Mouse (Mus musculus) embryo, embryonic 9.5 days (tissue): ENCODE measurements around the gene Ankrd33b.

Experiments
- DNase-seq: peaks from one replicate; pipeline ENCODE4 v3.0.0-alpha.2; 2017; ENCODE audit errors: extremely low spot score

Gene Ankrd33b

DNA sequence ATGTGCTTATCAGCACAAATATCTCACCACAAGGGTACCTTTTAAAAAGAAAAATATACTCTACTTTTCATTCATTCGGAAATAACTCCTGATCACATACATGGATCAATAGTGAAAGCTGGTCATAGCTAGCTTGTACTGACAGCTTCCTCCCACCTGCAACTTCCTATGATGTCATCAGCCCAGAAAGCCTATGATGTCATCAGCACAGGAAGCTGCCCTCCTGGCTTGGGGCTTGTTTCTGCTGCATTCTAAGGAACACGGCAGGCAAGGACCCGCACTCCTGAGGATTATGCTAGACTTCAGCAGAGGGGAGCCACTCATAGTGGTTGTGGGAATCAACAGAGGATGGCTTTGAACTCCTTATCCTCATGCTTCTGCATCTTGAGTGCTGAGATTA lies 63.2 kb downstream of the Ankrd33b start:
- no peak for DNase-seq

DNA sequence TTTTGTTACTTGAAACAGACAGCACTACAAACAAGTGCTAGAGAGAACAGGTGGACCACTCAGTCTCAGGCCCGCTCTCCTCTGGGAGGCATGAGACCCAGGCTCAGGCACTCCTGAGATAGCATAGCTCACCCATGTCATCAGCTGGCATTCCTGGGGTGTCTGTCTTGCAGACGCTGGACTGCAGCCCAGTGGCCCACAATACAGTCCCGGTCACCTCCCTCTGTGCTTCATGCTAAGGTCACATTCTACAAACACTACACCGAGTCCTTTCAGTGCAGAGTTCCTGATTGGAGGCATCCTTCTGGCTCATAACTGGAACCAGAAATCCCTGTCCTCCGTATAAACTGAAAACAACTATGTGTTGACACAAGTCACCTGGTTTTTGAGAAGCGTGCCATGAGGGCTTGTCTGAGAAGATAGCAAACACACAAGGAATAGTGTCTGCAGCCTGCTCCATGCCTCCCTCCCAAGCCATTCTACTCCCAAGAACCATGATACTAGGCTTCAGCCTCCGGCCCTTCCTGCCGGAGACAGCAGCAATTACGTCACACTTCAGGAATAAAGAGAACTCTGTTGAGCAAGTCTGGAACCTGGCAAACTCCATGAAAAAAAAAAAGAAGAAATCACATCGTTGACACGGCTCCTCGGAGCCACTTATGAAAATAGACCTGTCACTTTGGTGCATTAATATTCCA lies 65.1 kb downstream of the Ankrd33b start:
- DNase-seq: no peak

GRCm38 (mm10) chr15:31299258-31299917 lies 68.1 kb downstream of the Ankrd33b start:
- DNase-seq: no peak

DNA sequence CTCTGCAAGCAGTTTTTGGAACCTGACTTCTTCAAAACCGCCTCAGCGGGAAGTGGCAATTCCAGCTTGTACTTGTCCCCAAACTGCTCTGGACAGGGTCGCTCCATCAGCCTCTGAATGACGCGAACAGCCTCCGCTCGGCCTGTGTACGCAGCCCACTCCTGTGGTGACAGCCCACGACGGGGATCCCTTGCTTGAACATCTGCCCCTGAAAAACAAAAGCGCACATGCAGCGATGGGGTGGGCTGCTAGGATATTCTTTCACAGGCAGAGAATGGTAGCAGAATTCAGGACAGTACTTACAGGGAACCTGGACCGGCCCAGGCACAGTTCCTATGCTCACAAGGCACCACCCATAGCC lies 69.8 kb downstream of the Ankrd33b start:
- no peak for DNase-seq

DNA sequence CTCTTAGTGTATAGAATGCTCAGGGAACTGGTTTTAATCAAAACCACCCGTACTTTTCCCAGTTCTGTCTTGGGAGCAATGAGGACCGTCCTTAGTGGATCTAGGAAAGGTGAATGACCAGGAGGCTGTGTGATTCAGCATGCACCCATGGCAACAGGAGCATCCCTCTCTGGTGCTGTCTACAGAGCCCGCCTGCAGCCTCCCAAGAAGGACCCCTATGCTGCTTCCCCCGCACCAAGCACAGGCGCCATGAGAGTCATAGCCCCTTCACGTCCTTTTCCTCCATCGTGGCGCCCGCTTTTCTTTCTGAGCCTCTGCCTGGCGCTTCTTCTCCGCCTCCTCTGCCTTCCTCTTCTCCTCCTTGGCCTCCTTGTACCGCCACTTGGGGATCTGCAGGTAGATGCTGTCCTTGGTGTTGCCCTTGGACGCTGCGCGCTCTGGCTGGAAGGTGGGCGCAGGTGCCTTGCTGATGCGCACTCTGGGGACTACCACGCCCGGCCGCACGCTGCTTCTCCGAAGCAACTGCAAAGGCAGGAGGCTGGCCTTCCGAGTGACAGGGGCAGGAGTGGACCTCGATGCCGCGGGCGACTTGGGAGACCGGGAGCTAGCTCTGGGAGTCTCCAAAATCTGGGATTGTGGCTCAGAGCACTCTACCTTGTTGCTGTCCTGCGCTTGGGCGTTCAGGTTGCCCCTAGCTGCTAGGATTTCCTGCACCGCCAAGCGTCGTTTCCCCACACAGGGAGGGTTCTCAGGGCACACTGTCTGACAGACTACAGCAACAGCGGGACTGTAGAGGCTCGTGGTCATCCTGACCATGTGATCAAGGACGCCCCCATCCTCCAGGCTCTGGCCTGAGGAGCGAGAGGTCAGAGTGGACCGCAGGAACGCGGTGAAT lies 70.4 kb downstream of the Ankrd33b start:
- DNase-seq: peak; percentile 22

DNA sequence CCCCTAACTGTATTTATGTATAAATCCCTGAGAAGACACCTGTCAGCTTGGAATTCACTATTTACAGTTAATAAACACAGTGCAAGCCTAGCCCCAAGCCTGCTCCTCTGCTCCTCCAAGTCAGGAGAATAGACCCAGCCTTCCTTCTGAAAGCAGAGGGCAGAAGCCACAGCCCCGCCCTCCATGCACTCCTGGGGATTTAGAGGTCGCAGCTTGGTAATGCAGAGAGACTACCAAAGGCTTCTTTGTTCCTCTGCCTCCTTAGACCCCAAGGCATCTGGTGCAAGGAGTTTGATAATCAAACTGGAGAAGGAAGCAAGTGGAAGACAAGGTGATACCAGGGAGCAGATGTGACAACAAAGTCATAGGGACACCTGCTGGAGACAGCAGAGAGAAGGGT lies 73.2 kb downstream of the Ankrd33b start:
- DNase-seq: no peak

- peak; percentile 24 for DNase-seq
Observed at GRCm38 (mm10) chr15:31292627-31293026, 74.9 kb downstream of the Ankrd33b start.

GRCm38 (mm10) chr15:31285695-31286094 lies 81.8 kb downstream of the Ankrd33b start:
- no peak for DNase-seq

DNA sequence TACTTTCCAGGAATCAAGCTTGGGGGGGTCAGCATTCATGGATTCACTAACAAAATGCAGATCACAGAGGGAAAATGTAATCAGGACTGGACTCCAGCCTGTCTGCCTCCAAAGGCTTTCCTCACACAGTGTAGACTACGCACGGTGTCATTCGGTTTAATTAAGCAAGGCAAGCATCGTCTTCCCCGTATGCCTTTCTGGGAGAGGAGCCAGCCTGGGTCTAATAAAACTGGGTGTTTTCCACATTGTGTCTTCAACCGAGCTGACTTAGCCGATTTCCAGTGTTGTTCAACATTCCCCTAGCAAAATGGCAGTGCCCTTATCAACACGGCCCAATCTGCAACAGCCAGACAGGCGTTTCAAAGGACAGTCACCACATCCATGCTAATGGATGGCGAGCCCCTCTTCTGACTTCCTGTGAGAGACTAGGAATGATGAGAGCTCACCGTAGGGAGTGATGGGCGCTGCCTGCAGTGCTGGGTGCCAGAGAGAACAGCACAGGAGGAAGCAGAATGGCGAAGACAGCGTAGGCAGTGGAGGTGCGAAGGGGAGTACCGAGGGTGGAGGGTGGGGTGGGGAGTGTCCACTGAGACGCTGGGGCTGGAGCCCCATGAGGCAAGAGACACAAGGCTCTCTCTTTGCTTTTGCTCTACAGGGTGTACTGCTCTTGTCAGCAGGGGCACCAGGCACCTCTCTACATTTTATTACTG lies 82.4 kb downstream of the Ankrd33b start:
- DNase-seq: no peak

DNA sequence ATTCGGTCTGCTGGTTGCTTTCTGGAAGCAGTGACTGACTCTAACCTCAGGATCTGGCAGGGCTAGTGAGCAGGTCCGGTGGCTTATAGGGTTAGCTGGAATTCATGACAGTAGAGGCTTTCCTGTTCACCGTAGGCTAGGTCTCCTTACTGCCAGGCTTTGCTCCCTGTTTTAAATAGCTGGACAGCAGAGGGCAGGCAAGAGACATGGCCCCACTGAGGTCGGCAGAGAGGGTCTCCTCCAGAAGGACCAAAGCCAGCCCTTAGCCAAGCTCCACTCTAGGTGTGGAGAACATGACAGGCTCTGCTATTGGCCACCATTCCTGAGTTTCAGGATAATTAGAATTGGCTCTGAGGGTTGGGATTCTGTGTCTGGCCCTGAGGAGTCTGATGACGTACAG lies 83.4 kb downstream of the Ankrd33b start:
- no peak for DNase-seq

DNA sequence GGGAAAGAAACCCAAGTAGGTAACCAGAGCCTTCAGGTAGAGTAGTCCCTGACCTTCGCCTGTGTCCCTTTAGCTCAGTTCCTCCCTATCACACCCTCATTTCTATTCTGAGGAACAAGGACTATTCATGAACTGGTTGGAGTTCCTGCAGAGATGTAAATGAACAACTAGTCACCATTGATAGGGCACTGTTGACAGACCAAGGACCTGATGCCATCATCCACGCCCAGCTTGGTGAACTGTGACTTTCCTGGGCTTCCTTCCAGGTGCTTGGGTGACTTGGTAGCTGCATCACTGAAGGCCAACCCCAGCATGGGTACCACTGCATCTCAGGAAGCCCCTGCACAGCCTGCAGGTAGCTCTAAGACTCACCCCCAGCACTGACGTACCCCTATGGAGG lies 85.2 kb downstream of the Ankrd33b start:
- no peak for DNase-seq

DNA sequence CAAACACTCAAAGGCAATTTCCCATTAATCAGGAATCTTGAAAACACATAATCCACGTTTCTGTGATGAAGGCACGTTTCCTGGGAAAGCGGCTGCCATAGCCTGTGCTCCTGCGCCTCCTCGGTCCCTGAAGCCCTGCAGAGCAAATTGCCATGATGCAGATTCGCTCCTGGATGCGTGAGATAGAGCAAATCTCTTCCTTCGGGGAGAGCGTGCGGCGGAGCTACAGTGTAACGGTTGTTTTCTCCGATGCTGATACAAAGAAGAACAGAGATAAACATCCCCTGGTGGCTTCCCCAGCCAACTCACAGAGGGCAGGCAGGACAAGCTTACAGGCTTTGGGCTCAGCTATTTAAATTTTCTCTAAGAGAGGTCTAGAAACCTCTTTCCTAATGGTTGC lies 85.7 kb downstream of the Ankrd33b start:
- no peak for DNase-seq

GRCm38 (mm10) chr15:31280683-31281082 lies 86.8 kb downstream of the Ankrd33b start:
- DNase-seq: no peak

GRCm38 (mm10) chr15:31280059-31280458 lies 87.5 kb downstream of the Ankrd33b start:
- no peak for DNase-seq

DNA sequence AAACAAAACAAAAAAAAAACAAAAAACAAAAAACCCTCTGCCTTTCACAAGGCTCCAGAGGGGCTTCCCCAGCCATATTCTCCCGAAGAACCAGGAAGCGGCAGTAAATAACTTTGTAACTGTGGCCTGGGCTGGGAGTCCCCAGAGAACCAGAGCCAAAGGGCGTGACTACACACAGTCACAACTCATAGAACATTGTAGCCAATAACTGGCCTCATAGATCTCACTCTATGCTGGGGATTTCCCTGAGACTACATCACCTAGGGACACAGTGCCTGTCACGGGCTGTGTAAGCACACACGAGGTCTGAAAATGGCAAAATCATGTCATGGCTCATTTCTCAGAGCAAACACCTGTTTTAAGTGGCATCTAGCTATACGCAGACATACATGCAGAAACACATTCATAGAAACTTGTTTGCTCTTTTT lies 87.9 kb downstream of the Ankrd33b start:
- DNase-seq: no peak

DNA sequence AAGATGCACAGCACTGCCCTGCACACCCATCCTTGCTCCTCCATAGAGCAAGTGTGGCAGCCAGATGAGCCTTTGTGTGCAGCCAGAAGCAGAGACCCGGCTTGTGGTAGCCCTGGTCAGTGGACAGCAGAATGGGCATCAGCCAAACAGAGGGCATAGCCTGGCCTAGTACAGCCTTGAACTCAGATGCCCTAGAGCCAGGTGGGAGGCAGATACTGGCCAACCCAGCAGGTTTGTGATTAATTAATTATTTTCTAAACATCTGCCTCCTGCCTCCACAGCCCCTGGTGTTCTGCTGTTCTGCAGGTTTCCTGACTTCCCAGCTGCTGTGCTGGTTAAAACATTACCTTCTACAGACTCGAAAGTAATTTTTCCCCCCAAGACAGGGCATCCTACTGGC lies 88.4 kb downstream of the Ankrd33b start:
- no peak for DNase-seq

DNA sequence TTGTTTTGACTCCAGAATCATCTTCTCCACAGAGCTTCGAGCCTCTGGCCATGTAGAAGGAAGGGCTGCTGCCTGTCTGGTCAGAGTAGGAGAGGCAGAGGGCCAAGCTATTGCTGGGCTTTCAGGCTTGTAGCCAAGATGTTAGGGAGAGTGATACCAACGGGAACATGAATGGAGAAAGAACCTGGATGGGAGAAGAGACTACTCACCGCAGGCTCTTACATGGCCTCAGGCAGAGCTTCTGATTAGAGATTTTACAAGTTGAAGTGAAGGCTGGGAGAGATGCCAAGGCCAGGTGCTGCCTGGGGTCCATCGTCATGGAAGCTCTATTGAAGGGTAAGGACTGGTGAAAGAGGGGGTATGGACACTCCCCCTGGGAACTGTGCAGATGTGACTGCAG lies 89.4 kb downstream of the Ankrd33b start:
- DNase-seq: no peak

DNA sequence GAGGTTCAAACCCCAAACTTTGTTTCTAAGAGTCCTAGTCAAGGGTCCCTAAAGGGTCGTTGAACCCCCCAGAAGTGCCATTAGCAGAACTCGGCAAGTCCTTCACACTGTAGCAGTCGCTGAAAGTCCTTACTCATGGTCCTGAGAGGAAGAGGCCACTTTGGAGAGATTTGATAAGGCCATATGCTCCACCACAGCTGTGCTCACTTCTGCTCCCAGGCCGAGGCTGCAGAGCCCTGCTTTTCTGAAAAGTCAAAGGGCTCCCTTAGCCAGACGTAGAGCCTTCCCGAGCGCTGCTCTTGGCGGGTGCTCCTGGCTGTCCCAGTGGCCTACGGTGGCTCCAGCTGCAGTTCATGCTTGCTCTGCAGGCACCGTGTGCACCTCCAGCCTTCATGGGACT lies 94.0 kb downstream of the Ankrd33b start:
- DNase-seq: no peak

DNA sequence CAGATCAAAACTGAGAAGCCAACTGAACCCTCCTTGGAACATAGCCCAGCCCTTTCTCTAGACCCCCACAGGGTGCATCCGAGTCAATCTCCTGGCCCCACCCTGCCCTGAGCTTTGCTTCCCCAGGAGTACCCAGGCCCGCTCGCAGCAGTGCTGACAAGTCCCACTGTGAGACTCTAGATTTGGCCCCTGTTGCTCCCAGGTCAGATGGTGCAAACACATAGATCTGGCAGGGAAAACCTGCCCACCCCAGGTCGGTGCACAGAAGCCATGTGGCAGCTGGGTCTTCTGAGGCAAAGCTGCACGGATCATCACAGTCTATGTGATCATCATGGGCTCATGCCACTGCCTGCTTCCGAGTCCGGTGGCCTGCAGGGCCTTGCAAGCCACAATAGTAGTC lies 94.8 kb downstream of the Ankrd33b start:
- no peak for DNase-seq

DNA sequence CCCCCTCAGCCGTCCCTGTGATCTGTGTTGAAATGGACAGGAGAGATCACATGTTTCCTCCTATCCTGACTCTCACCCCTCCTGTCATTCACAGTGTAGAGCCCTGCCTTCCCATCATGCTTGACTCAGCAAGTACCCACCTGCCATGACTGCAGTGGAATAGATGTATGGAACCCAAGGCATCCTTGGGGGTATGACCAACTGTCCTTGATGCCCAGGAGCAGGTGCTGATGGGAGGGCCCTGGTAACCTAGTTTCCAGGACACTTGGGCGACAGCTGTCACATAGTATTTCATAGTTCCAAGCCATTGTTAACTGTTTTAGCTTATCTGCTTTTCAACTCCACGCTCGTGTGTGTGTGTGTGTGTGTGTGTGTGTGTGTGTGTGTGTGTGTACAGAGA lies 98.0 kb downstream of the Ankrd33b start:
- DNase-seq: no peak

- no peak for DNase-seq
Observed at GRCm38 (mm10) chr15:31268148-31268547, 99.4 kb downstream of the Ankrd33b start.

- DNase-seq: no peak
Observed at GRCm38 (mm10) chr15:31265845-31266244, 101.7 kb downstream of the Ankrd33b start.
